Mouse (Mus musculus) hindbrain, embryonic 10.5 days (tissue): ENCODE measurements around the gene Zfp740. TPM values are rescaled to one million over a fixed set of nuclear protein-coding genes. Genes with fewer than 3 reads are reported as not detected.
"Not testable (repeated sequence)": the region's sequence is repeated elsewhere in the genome, so short reads cannot be mapped to it uniquely, and the experiment has no call there.

ENCODE experiments used
- DNase-seq: peaks from one replicate; pipeline ENCODE4 v3.0.0-alpha.2; 2017; ENCODE audit warnings: low spot score
- H3K27ac ChIP-seq: fragments of 300-500 bp; sonication (generic); 2 replicates; pipeline ENCODE4 v1.5.1; 2016; ENCODE audit warnings: mild to moderate bottlenecking, moderate library complexity
- H3K27me3 ChIP-seq: fragments of 300-500 bp; sonication (generic); 2 replicates; pipeline ENCODE4 v1.6.1; 2016; ENCODE audit warnings: mild to moderate bottlenecking; ENCODE audit not compliant: poor library complexity, insufficient read depth, severe bottlenecking
- H3K36me3 ChIP-seq: fragments of 300-500 bp; sonication (generic); 2 replicates; pipeline ENCODE4 v1.6.1; 2016; ENCODE audit warnings: mild to moderate bottlenecking, moderate library complexity
- H3K4me1 ChIP-seq: fragments of 300-500 bp; sonication (generic); replicated peaks from 2 replicates; pipeline ENCODE4 v1.6.1; 2016; ENCODE audit warnings: mild to moderate bottlenecking
- H3K4me3 ChIP-seq: fragments of 300-500 bp; sonication (generic); 2 replicates; pipeline ENCODE4 v1.5.1; 2016; ENCODE audit warnings: mild to moderate bottlenecking, moderate library complexity
- H3K9me3 ChIP-seq: fragments of 300-500 bp; sonication (generic); 2 replicates; pipeline ENCODE4 v1.6.1; 2016; ENCODE audit warnings: mild to moderate bottlenecking, moderate library complexity
- WGBS: fragments of 180-500 bp; shearing (Covaris S2); methylation state at CpG from one replicate; pipeline ENCODE4 v1.1.7; 2016; 5-methylcytosine and 5-hydroxymethylcytosine counted together
- polyA plus RNA-seq: library from polyadenylated mRNA; unstranded; fragments of >200 nt; fragmentation: Nextera tagmentation; extraction: Ambion mirVana; gene quantifications from 2 replicates; pipeline ENCODE4 v1.2.1, GENCODE M21; 2016

Zfp740 gene
- polyA plus RNA-seq, 1 experiment from 2014 or later = 61.8 TPM

DNA sequence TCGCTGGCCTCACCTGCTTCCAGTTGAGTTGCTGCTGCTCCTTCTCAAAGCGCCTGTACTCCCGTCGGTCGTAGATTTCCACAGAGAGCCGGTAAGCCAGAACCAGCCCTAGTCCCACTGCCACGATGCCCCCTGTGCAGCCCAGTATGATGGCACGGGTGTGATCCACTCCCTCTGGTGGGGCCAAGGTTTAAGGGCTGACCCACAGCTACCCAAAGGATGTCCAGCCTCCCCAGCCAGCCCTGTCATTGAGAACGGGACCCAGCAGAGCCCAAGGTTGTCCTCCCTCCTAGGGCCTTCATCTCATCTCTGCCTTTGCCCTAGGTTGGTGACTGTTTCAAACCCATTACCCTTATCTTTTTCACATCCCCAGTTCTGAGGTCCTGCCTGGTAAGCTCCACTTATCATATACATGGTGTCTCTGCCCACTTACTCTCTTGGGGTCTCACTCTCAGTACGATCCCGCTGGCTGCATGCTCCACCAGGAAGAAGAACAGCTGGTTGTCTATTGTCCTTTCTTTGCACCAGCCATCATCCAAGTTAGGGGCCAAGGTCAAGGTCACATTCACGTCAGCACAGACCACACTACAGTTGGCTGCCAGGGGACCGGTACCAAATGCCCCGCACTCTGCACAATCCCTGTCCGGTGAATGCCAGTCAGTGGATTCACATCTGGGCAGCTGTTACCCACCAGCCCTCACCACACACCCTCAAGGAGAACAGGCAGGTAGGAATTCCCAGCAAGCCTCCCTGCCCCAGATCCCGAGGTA is 13.6 kb downstream of the Zfp740 start:
- no peaks in the 10 kb centered on the region for H3K4me1 ChIP-seq
- H3K27ac ChIP-seq = no peak overlapping the region
- no peak for DNase-seq
- H3K27me3 ChIP-seq = no peaks in the 10 kb centered on the region
- peaks cover 61% of the 10 kb centered on the region for H3K36me3 ChIP-seq
- H3K4me3 ChIP-seq = no peak overlapping the region
- WGBS = 85% methylated on average over 16 of the region's 16 CpGs
- no peaks in the 10 kb centered on the region for H3K9me3 ChIP-seq

DNA sequence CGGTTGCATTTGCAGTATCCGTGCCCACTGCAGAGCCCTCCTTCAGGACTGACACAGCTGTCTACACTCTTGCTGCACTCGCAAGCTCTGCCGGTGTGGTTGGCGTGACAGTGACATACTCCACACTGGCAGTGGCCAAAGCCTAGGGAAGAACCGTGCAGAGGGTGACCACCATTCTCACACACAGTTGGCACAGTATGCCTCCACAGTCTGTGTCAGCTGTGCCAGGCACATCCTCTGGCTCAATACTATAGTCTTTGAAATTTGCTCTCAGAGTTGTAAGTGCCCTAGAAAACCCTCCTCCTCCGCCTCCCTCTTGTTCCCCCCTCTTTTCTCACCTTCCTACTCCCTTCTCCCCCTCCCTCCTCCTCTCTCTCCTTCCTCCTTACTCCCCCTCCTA is 14.3 kb downstream of the Zfp740 start:
- Histone ChIP-seq H3K36me3 (peaks cover 54% of the 10 kb centered on the region), H3K4me1 (no peaks in the 10 kb centered on the region), H3K9me3 (no peaks in the 10 kb centered on the region), H3K27me3 (peaks cover 5% of the 10 kb centered on the region), H3K4me3 (no peak overlapping the region), H3K27ac (no peak overlapping the region)
- 88% methylated on average over 7 of the region's 7 CpGs for WGBS
- DNase-seq = no peak

GRCm38 (mm10) chr15:102222386-102222785 is 19.3 kb downstream of the Zfp740 start:
- Histone ChIP-seq H3K27ac (no peak overlapping the region), H3K4me3 (no peak overlapping the region), H3K4me1 (peaks cover 15% of the 10 kb centered on the region), H3K9me3 (no peaks in the 10 kb centered on the region), H3K27me3 (peaks cover 44% of the 10 kb centered on the region), H3K36me3 (peaks cover 5% of the 10 kb centered on the region)
- 72% methylated on average over 10 of the region's 10 CpGs for WGBS
- DNase-seq = no peak

GRCm38 (mm10) chr15:102224186-102224991 is 21.3 kb downstream of the Zfp740 start:
- 3% methylated on average over 43 of the region's 43 CpGs for WGBS
- no peaks in the 10 kb centered on the region for H3K36me3 ChIP-seq
- H3K4me3 ChIP-seq = peak overlapping the region; percentile 55
- H3K27me3 ChIP-seq = peaks cover 44% of the 10 kb centered on the region
- peaks cover 15% of the 10 kb centered on the region for H3K4me1 ChIP-seq
- peak; percentile 82 for DNase-seq
- peak overlapping the region; percentile 63 for H3K27ac ChIP-seq
- H3K9me3 ChIP-seq = no peaks in the 10 kb centered on the region

- H3K9me3 ChIP-seq = no peaks in the 10 kb centered on the region
- no peaks in the 10 kb centered on the region for H3K36me3 ChIP-seq
- peak overlapping the region; percentile 55 for H3K4me3 ChIP-seq
- 18% methylated on average over 21 of the region's 21 CpGs for WGBS
- 0 out of 2 replicates have a peak overlapping the region, but pooled peaks have one; percentile 63 for H3K27ac ChIP-seq
- peaks cover 15% of the 10 kb centered on the region for H3K4me1 ChIP-seq
- DNase-seq = no peak
- H3K27me3 ChIP-seq = peaks cover 44% of the 10 kb centered on the region
These were observed 22.1 kb downstream of the Zfp740 start for GRCm38 (mm10) chr15:102224992-102225617.

- not testable (repeated sequence) for H3K27ac ChIP-seq, H3K36me3 ChIP-seq, H3K4me3 ChIP-seq, DNase-seq, H3K9me3 ChIP-seq
- H3K4me1 ChIP-seq = peaks cover 15% of the 10 kb centered on the region
- WGBS = 81% methylated on average over 6 of the region's 6 CpGs
- peaks cover 44% of the 10 kb centered on the region for H3K27me3 ChIP-seq
These were observed 22.6 kb downstream of the Zfp740 start for GRCm38 (mm10) chr15:102225619-102226018.

DNA sequence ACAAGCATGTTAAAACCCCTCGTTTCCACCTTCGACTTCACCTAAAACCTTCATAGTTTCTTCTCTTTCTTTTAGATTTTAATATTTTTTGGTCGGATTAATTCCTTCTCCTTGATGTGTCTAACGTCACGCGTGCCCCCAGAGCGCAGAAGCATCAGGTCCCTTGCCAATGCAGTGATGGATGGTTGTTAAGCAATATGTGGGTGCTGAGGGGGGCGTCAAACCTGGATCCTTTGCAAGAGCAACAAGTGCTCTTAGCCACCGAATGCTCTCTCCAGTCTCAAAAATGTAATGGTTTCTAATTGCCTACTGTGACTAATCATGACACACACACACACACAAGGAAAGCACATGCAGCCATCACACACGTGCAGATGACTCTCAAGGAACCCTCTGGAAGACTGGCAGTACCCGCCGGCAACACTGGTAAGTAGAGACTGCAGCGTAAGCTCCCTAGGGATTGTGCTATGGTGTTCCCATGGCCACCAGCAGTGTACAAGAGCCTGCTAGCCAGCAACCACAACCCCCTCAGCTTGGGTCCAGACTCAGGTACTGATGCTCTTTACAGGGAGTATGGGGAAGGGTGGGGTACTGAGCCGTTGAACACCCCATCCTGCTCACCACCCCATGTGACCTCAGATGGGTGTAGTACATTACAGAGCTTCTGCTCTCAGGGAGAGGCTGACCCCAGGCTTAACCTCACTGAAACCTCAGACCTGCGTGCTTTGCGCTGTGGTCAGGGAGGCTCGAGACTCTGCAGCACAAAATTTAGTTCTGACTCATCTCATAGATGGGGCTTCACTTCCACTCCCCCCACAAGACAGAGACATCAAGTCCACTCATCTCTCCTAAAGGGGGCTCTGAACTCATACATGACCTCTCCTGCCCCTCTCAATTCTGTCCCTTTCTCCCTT is 27.6 kb downstream of the Zfp740 start:
- Histone ChIP-seq H3K9me3 (no peaks in the 10 kb centered on the region), H3K27me3 (peaks cover 9% of the 10 kb centered on the region), H3K4me1 (peaks cover 33% of the 10 kb centered on the region), H3K4me3 (no peak overlapping the region), H3K36me3 (0 out of 2 replicates have a peak, but pooled peaks cover 7% of the 10 kb centered on the region), H3K27ac (no peak overlapping the region)
- DNase-seq = no peak
- WGBS = 84% methylated on average over 17 of the region's 17 CpGs

DNA sequence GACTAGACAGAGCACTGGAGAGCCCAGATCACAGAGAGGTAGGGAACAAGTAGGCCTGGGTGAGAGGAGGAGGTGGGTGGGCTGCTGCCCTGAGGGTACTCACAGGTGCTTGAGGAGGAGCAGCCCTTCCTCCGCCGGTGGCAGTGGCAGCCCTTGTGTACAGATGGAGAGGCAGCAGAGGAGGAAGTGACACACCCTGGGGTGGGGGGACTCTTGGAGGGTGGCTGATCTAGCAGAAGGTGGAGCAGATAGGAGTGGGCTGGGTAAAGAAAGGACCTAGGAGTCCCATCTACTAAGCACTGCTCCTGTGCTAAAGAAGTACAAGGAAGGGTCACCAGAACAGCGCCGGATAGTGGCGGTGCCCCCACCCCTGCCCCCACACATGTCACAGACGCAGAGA is 28.7 kb downstream of the Zfp740 start, which contains the start of gene Itgb7:
Gene Itgb7 (minus strand): TSS at position 197 of the 400 bp plus-strand sequence.
- Histone ChIP-seq H3K4me1 (peaks cover 39% of the 10 kb centered on the region), H3K36me3 (0 out of 2 replicates have a peak, but pooled peaks cover 7% of the 10 kb centered on the region), H3K27me3 (no peaks in the 10 kb centered on the region), H3K9me3 (no peaks in the 10 kb centered on the region), H3K27ac (no peak within 1 kb of the TSS), H3K4me3 (no peak within 1 kb of the TSS)
- 56% methylated on average over 6 of the region's 6 CpGs for WGBS
- no peak for DNase-seq

- DNase-seq = no peak
- Histone ChIP-seq H3K36me3 (0 out of 2 replicates have a peak, but pooled peaks cover 7% of the 10 kb centered on the region), H3K4me3 (no peak overlapping the region), H3K27ac (no peak overlapping the region), H3K27me3 (no peaks in the 10 kb centered on the region), H3K4me1 (peaks cover 39% of the 10 kb centered on the region), H3K9me3 (no peaks in the 10 kb centered on the region)
- 92% methylated on average over 7 of the region's 7 CpGs for WGBS
These were observed 29.7 kb downstream of the Zfp740 start for GRCm38 (mm10) chr15:102232764-102233163.

GRCm38 (mm10) chr15:102233896-102234295 is 30.8 kb downstream of the Zfp740 start:
- Histone ChIP-seq H3K9me3 (no peaks in the 10 kb centered on the region), H3K4me3 (no peak overlapping the region), H3K27me3 (no peaks in the 10 kb centered on the region), H3K27ac (no peak overlapping the region), H3K36me3 (0 out of 2 replicates have a peak, but pooled peaks cover 9% of the 10 kb centered on the region), H3K4me1 (peaks cover 39% of the 10 kb centered on the region)
- 32% methylated on average over 2 of the region's 2 CpGs for WGBS
- DNase-seq = no peak

- Histone ChIP-seq H3K36me3 (0 out of 2 replicates have a peak, but pooled peaks cover 9% of the 10 kb centered on the region), H3K4me3 (no peak overlapping the region), H3K27ac (peak overlapping the region; percentile 79), H3K4me1 (peaks cover 48% of the 10 kb centered on the region), H3K27me3 (peaks cover 8% of the 10 kb centered on the region), H3K9me3 (no peaks in the 10 kb centered on the region)
- 45% methylated on average over 21 of the region's 21 CpGs for WGBS
- no peak for DNase-seq
These were observed 32.5 kb downstream of the Zfp740 start for GRCm38 (mm10) chr15:102235371-102236027.
